Mouse (Mus musculus) T-helper 1 cell (primary cell): ENCODE results near the gene Rhoh.

Experiments used
- in situ Hi-C: fragments of 300-600 bp; cut with MboI, MseI; formaldehyde crosslinking; loops from one replicate; pipeline ENCODE4 v1.15.1; 2025; ENCODE audit warnings: high pct_unique_total_duplicates

The Rhoh gene

DNA sequence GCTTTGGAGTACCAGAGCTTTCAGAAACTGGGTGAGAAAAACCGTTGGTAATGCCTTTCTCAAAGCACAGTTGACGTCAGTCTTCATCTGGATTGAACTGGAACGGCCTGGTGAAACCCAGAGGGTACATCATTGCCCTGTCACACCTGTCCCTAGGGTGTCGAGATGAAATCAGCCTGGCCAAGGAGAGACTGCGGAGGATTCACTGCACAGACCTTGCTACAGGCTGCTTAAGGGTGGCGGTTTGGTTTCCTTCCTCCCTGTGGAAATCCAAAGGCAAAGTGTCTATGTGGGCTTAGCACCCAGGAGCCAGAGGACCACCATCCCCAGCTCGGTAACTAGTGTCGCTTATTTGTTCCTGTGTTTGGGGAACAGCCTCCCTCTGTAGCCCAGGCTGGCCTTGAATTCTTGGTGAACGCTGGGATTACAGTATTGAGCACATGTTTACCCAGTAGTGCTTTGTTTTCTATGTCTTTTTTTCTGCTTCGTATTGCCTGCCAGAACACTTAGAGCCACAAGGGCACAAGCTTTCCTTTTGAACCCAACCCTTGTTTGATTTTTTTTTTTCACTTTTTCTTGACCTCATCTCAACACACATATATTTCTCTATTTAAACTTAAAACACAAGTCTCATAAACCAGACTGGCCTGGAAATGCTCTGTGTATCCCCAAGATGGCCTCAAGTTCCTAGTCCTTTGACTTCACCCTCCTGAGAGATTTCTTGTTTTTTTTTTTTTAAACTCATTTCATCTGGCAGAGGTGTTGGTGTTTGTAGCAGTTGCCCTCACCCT, at the start of gene Rhoh:
TSS of gene Rhoh (plus strand) at position 60 of the 791 bp plus-strand sequence.
- in situ Hi-C loops = no loop called here

DNA sequence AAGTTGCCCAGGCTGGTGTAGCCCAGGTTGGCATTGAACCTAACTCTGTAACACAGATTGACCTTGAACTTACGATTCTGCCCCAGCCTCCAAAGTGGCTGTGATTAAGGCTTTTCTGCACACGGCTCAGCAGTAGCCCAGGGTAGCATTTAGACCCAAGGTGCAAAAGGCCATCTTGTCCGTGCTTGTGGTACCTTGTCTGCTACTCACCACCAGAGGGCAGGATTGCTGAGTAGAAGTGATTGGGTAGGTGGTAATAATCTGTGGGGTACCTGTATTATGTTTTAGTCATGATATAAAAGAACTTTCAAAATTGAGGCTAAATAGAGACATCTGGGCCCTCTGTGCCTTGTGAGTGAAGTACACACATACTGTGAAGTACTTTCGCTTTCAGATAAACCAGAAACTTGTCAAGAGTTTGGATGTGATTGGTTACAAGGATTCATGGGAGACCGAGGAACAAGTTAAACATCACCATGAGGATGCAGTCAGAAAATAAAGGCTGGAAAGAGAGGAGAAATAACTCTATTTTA, 37.3 kb upstream of the Rhoh start:
- in situ Hi-C loops = no loop called here

DNA sequence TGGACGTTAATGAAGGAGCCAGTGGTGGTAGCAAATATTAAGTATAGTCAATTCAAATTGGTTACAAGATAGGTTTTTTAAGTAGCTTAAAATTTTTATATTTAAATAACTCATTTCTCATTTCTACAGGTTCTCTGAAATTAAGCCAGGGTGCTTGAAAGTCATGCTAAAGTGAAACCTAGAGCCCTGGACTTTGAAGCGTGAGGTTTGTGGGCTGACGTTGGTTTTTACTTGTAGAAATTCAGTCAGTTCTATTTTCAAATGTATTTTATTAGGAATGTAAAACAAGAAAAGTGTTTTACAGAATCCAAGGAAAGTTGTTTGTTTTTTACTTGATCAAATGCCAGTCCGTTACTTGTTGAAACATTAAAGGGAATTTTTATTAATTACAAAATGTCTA, 34.5 kb upstream of the Rhoh start:
- in situ Hi-C loops = no loop called here

DNA sequence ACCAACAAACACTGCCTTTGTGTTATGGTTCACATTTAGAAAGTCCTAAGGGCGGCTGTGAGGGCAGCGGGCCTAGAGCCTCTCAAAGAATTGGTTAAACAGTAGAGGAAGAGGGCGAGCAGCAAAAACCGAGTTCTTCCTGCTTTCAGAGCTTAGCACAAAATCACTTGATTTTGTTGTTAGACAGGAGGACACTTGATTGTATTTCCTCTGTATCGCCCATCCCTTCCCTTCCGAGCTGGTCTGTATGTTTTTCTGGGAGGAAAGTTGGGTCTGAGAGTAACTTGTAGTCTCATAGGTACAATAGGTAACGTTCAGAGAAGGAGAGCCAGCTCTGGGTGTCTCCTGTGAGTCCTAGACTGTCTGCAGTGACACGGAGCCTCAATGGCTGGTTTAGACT, 33.9 kb upstream of the Rhoh start:
- in situ Hi-C loops = no loop called here

DNA sequence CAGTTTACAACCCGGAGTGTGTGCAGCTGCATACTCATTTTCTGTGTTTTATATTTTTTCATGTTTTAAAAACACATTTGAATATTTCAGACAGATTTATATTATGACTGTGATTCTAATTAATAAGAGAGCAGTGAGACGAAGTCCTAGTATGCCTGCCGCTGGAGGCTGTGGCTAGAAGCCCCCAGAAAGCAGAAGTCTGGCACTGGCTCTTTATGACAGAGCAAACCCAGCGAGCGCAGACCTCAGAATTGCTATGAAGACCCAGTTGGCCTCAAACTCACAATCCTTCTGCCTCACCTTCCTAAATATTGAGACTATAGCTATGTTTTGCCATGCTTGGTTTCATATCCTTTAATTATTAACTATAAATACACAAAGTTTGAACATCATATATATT, 32.8 kb upstream of the Rhoh start:
- in situ Hi-C loops = no loop called here

DNA sequence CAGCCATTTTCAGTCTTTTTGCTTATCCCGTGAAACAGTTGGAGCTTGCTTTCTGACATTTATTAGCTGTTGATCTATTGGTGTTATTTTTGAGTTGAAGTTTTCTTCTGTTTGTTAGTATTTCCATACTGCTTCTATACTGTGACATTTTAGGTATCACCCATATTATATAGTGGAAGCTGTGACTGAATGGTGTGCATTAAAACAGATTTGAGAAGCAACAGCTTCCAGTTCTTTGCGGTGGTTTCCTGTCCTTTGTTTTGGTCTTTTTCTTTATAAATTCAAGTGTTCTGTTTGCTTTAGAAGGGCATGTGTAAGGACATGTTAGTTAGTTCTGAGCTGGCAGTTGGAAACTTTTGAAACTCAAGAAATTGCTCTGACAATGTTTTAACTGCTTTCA, 32.0 kb upstream of the Rhoh start:
- in situ Hi-C loops = no loop called here

DNA sequence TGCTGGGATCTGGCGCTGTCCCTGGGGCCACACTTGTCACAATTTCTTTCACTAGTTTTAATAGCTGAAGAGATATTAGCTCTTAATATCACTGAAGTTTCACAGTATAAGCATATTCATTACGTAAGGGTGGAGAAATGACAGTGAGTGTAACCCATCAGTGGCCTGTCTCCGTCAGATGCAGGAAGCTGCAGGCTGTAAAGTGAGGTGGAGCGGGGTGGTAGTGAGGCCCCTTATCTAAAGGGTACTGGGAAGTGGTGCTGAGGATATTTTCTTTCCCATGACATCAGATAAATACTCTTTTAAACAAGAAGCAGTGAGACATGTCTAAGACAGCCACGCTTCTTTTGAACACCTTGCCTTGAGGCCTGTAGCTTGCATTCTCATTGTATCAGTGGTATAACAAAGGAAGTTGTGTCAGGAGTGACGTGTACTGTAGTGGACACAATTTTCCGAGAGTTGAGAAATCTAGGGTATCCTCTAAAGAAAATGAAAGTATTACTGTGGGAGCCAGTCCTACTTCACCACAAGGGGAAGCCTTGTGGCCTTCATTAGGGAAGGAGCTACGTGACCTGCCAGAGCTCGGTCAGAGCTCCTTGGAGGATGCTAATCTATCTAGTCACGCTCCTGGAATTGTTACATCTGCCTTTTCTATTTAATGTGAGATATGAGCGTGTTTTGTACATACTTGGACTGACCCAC, 28.9 kb upstream of the Rhoh start:
- in situ Hi-C loops = no loop called here

DNA sequence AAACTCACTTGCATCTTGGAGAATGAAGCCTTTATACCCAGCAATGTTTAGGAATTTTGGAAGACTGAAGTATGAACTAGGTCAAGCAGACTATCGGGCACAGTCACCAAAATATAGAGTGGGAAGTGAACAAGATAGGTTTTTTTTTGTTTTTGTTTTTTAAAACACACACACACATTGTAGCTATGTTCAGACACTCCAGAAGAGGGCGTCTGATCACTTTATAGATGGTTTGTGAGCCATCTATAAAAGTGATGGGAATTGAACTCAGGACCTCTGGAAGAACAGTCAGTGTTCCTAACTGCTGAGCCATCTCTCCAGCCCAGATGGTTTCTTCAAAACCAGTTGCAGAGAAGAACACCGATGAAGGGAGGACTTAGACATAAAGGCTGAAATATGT, 27.9 kb upstream of the Rhoh start:
- in situ Hi-C loops = no loop called here

DNA sequence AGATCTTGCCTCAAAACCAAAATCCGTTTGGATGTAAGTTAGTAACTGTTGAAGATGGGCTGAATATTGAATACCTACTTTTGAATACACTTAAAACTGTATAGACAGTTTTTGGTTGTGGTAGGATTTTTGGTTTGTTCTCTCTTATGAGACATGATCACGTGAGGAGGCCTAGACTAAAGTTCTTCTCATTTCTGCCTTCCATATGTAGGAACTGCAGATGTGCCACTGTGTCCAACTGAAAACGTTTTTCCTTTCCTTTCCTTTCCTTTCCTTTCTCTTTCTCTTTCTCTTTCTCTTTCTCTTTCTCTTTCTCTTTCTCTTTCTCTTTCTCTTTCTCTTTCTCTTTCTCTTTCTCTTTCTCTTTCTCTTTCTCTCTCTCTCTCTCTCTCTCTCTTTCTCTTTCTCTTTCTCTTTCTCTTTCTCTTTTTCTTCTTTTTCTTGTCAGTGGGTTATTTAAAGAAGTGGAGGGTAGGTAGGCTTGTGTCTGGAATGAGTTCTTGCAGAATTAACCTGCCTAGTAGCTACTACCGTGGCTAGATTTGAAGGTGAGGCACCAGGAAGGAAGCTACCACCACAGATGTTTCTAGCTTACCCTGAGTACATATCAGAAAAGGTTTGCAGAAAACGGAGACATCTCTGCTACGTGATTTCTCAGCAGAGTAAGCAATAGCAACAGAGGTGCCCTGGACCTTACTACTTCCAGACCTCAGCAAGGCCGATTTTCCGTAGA, 27.1 kb upstream of the Rhoh start:
- in situ Hi-C loops = no loop called here

DNA sequence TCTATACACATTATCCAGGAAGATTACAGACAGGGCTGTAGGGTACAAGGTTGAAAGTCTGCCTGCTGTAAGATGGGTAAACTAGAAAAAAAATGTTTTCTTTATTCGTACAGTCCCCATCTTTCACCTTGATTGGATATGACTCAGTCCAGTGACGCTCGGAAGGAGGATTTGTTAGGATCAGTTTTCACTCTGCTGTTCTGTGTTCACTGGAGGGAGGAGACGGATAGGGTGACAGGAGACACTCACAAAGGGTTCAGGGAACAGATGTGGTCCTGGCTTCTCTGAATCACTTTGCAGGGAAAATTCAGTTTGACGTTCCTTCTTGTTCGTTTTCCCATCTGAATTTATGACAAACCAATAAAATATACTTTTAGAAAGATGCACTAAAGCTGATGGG, 23.0 kb upstream of the Rhoh start:
- in situ Hi-C loops = loop anchor here (5.0 kb wide), 1 partner anchor 94 kb away; the partner anchor contains the start of gene Chrna9

DNA sequence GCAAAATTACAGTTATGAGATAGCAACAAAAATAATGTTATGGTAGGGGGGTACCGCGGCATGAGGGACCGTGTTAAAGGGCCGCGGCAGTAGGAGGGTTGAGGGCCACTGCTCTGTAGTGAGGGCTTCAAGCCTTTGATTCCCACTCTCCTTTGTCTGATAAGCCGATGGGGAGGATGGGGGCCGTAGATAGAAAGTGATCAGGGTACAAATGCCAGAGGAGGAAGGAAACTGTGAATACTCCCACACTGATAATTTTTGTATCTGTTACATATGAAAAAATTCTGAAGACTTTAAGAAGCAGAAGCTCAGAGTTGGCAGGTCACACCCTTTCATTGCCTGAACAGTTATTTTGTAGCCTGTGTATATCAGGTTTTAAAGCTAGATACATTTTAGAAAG, 18.1 kb upstream of the Rhoh start:
- in situ Hi-C loops = no loop called here

DNA sequence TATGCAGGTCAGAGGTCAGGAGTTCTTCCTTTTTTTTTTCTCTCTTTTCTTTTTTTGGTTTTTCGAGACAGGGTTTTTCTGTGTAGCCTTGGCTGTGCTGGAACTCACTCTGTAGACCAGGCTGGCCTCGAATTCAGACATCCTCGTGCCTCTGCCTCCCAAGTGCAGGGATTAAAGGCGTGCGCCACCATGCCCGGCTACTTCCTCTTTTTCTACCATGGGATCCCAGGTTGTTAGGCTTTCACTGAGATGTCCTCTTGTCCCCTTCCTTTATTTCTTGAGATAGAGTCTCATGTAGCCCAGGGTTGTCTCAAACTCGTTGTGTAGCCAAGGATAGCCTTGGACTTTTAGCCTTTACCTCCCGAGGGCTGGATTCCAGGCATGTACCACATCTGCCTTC, 14.5 kb upstream of the Rhoh start:
- in situ Hi-C loops = no loop called here

DNA sequence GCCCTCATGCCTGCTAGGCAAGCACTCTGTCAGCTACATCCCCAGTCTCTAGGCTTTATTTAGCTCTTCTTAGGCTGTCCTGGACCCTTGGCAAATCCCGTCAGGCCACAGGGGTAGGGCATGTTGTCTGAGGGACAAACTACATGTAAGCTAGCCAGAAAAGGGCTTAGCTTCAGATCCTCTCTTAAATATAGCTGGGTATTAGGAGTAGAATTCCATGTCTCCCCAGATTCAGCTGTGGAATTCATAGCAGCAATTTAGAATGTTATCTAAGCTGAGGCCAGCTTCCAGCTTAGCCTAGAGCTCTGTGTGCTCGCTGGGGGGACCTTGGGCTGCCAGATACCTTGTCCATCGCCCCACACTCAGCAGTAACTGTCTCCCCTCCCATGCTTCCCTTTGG, 14.1 kb upstream of the Rhoh start:
- in situ Hi-C loops = no loop called here

DNA sequence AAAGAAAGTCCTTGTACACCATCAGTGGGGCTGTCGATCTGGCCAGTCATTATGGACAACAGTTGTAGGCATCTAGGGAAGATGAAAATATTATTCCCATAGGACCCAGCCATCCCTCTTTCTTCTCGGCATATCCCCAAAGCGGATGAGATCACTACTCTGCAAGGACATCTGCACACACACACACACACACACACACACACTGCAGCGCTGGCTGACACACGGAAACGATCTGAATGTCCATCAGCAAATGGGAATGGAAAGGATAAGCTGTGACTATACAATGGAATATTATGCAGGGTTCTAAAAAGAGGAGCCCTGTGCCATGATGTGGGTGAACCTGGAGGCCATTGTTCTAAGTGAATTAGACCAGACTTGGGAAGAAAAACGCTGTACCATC, 13.4 kb upstream of the Rhoh start:
- in situ Hi-C loops = no loop called here

DNA sequence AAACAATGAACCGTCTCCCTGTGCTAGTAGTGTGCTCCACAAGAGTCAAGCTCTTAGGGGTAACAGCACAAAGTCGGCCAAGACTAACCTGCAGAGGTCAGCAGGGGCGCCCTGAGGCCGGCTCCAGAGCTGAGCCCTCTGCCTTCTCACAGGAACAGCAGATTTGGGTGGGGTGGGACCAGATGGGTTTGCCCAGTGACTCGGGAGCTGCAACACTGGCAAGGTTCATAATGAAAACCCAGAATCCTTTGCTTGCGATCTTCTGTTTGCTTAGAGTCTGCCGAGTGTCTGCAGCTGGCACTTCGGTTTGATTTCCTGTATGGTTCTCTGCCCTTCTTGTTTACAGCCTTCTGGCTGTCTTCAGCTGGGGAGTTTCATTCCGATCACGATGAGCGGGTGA, 10.2 kb upstream of the Rhoh start:
- in situ Hi-C loops = no loop called here

DNA sequence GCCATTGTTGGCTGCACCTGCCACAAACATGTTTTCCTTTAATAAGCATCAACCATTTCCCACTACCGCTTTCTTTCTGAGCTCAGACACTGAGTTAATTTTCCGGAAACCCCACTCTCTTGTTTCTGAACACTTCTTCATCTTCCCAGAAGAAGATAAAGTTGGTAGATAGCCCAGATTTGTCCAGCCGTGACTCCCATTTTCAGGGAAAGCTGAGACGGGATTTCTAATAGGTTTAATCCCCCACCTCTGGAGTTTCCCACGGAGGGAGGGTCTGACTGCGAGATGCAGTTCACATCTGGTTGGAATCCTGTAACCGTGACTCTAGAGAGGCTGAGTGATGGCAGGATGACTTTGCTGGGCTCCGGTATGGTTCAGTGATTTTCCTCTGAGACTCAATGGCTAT, 6.2 kb upstream of the Rhoh start:
- in situ Hi-C loops = no loop called here

DNA sequence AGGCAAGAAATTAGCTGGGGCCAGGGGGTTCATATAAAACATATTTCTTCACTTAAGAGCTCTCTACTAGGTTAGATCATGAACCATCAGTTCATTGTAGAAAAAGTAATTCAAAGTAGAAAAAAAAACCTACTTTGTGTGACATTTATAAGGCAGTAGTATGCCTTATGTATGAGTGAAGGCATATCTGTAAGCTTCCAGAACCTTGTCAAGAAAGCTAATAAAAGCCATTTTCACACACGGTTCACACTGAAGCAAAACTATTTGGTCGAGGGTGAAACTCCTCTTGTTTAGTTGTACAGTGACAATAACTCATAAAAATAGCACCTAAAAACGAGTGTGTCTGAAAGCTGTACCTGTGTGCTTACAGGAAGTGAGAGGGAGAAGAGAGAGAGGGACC, 5.4 kb upstream of the Rhoh start:
- in situ Hi-C loops = no loop called here

DNA sequence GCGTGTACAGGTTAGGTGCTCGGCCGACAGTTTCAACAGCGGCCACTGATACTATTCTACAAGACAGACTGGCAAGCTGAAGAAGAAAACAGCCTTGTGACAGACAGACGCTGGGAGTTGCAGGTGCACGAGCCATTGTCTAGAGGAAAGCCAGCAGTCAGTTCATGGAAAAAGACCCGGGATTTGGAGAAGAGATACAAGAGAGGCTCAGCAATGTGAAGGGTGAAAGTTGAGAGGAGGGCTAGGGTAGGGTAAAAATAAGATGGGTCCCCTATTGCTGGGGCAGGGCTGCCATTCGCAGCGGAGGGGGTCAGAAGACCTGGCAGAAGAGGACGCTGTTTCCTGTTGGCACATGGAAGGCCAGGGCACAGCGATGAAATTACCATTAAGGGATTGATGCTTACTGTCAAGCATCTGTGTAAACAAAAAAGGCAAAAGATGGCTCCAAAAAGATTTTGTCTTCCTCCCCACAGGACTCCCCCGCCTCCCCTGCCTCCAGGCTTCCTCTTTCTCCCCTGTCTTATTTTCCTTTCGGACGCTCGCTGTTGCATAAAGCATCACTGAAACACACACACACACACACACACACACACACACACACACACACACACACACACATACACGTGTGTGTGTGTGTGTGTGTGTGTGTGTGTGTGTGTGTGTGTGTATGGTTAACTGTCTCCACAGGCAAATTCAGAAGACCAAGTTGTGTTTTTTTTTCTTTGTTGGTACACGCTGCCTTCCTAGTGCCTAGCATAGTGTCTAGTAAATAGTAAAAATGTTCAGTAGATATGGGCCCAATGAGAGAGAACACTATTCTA, 4.2 kb upstream of the Rhoh start:
- in situ Hi-C loops = no loop called here

DNA sequence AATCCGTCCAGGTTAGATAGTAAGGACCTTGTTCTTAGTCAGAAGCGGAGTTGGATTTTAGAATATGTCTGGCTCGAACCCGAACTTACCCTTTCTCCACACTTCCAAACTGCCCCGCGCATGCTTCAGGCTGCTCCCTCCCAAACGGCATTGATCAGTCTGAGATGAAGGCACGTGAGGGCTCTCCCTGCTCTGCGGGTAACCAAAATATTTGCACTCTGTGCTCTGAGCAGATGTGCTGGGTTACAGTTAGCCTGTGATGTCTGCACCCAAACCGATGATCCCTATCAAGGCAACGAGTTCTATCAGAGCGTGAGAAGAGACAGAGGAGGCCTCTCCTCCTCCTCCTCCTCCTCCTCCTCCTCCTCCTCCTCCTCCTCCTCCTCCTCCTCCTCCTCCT, 3.1 kb upstream of the Rhoh start:
- in situ Hi-C loops = no loop called here

DNA sequence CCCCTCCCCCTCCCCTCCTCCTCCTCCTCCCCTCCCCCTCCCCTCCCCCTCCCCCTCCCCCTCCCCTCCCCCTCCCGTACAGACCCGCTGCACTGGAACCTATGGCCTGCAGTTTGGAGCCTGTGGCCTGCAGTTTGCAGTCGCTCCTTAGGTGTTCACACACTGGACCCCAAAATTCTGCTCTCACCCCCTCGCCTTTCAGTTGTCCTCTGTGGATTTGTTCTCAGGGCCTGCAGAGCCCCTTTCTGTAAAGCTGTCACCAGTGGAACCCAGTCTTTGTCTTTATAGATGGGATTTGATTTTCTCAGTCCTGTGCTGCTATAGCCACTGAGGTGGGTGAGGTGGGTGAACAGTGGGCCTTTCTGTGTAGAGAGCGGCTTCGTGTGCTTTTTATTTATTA, 2.7 kb upstream of the Rhoh start:
- in situ Hi-C loops = no loop called here

DNA sequence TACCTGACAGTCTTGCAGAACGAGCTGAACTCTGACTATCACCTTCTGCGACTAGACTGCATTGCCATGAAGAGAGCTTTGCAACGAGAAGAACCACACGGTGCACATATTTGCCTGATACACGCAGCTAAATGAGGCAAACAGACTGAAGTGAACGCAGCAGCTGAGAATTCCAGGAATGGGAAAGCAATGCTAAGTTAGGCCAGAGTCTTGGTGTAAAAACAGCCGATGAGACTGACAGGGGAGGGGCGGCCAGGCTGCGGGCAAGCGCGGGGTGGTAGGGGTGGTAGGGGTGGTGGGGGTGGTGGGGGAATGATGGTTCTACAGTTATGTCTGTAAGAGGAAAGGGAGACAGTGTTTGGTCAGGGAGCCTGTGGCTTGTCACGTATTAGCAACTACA, 2.1 kb upstream of the Rhoh start:
- in situ Hi-C loops = no loop called here

DNA sequence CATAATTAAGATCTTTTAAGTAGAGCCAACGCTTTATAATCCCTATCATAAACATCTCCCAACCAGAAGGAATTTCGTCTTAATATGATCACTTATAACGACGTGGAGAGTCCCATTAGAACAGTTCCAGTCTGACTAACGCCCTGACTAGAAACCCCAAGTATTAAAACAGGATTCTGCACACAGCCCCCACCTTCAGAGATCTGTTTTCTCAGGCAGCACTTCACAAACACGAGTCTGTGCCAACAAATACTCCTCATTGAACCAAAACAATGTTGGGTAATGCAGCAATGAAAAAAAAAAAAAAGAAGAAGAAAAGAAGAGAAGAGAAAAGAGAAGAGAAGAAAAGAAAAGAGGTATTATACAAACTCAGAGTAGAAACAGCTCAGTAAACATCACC, 1.6 kb upstream of the Rhoh start:
- in situ Hi-C loops = no loop called here
